10 mouse cellular contexts compared by ENCODE assay signal in genomic region chr16:46008036-46008605, GRCm38 (mm10). TPM values are rescaled to one million over a fixed set of nuclear protein-coding genes. Genes with fewer than 3 reads are reported as not detected.
DNase-seq lines count a peak whose midpoint lies in the region; ATAC-seq and TF ChIP-seq lines count a peak whose summit lies in the region.
"Had no signal": no experiment of that assay in that cellular context is flagged by ENCODE, and none has a peak within 500 bp of the region (broad histone marks: within the 10 kb centered on the region; RNA-seq: fewer than 3 reads in every experiment).

No protein-coding gene starts in this region.

- H3K4me3 ChIP-seq in lung, postnatal 0 days (ENCODE audit: low read depth, low read length) = no peak overlapping the region
- H3K4me3 ChIP-seq in intestine, postnatal 0 days (ENCODE audit: low read depth, low read length) = no peak overlapping the region
- peak overlapping the region; percentile 58; the same call in 1 of the 2 replicates for H3K4me3 ChIP-seq in neural tube, embryonic 13.5 days
- H3K4me3 ChIP-seq: megakaryocyte, embryonic 14.5 days had no signal

- DNase-seq in lung, postnatal 10 days = peak; percentile 10
- no peak for DNase-seq in lung, postnatal 0 days (ENCODE audit: low spot score)
- DNase-seq in cerebellum, postnatal 14 days = peak; percentile 59 to 66
- DNase-seq in gastrocnemius, postnatal 10 days = no peak
- no peak for DNase-seq in urinary bladder, adult 18-20 months (ENCODE audit: low spot score in 2 of 2)
- DNase-seq in right cerebral cortex, postnatal 10 days (ENCODE audit: low spot score in 2 of 2) = no peak

- no peaks in the 10 kb centered on the region for H3K9me3 ChIP-seq in lung, postnatal 0 days (ENCODE audit: low read length)
- H3K9me3 ChIP-seq in intestine, postnatal 0 days (ENCODE audit: control insufficient read depth) = no peaks in the 10 kb centered on the region
- H3K9me3 ChIP-seq in neural tube, embryonic 13.5 days = no peaks in the 10 kb centered on the region

- H3K4me1 ChIP-seq in lung, postnatal 0 days (ENCODE audit: insufficient read depth, low read depth, low read length) = no peaks in the 10 kb centered on the region; the same call in 1 of the 2 replicates
- no peaks in the 10 kb centered on the region for H3K4me1 ChIP-seq in intestine, postnatal 0 days (replicated peaks; ENCODE audit: control insufficient read depth, insufficient read depth, low read length)
- peaks cover 30% of the 10 kb centered on the region for H3K4me1 ChIP-seq in neural tube, embryonic 13.5 days (replicated peaks)

- no peak for ATAC-seq in lung, postnatal 0 days
- no peak for ATAC-seq in intestine, postnatal 0 days
- ATAC-seq in neural tube, embryonic 13.5 days (ENCODE audit: low read depth) = no peak

- no peak overlapping the region for H3K9ac ChIP-seq in lung, postnatal 0 days (replicated peaks; ENCODE audit: low read depth)
- no peak overlapping the region for H3K9ac ChIP-seq in intestine, postnatal 0 days (ENCODE audit: low read depth, low read length)
- H3K9ac ChIP-seq in neural tube, embryonic 13.5 days = no peak overlapping the region

- no peaks in the 10 kb centered on the region for H3K27me3 ChIP-seq in lung, postnatal 0 days (replicated peaks; ENCODE audit: insufficient read depth, low read length)
- H3K27me3 ChIP-seq in intestine, postnatal 0 days (replicated peaks; ENCODE audit: control insufficient read depth, insufficient read depth, low read length) = no peaks in the 10 kb centered on the region
- H3K27me3 ChIP-seq in neural tube, embryonic 13.5 days = no peaks in the 10 kb centered on the region

- H3K4me2 ChIP-seq in lung, postnatal 0 days (replicated peaks; ENCODE audit: low read depth, low read length) = no peak overlapping the region
- H3K4me2 ChIP-seq in intestine, postnatal 0 days (replicated peaks; ENCODE audit: low read depth) = peak overlapping the region; percentile 95
- H3K4me2 ChIP-seq in neural tube, embryonic 13.5 days = peak overlapping the region; percentile 87

- H3K27ac ChIP-seq in lung, postnatal 0 days (ENCODE audit: low read length) = no peak overlapping the region
- H3K27ac ChIP-seq in intestine, postnatal 0 days (ENCODE audit: low read depth, low read length) = no peak overlapping the region
- H3K27ac ChIP-seq in neural tube, embryonic 13.5 days (replicated peaks) = no peak overlapping the region
- H3K27ac ChIP-seq: kidney, postnatal 0 days had no signal

- no peak for TF ChIP-seq EP300 in lung, postnatal 0 days (IDR thresholded peaks at IDR 0.05)

- no peaks in the 10 kb centered on the region for H3K36me3 ChIP-seq in lung, postnatal 0 days (ENCODE audit: insufficient read depth, low read length)
- H3K36me3 ChIP-seq in intestine, postnatal 0 days (ENCODE audit: control insufficient read depth, insufficient read depth) = peaks cover 3% of the 10 kb centered on the region; the same call in 1 of the 2 replicates
- H3K36me3 ChIP-seq in neural tube, embryonic 13.5 days = no peaks in the 10 kb centered on the region

- no peak for TF ChIP-seq CTCF in lung, postnatal 0 days (IDR thresholded peaks at IDR 0.05)
- TF ChIP-seq CTCF in intestine, postnatal 0 days (IDR thresholded peaks at IDR 0.05; ENCODE audit: low read depth) = no peak

- 66% methylated on average over 5 of the region's 5 CpGs for WGBS in lung, postnatal 0 days
- WGBS in intestine, postnatal 0 days = 44% methylated on average over 5 of the region's 5 CpGs
- 70% methylated on average over 5 of the region's 5 CpGs for WGBS in neural tube, embryonic 13.5 days

RNA-seq across cellular contexts. Expression of gene Plcxd2, which starts 1.9 kb away (rescaled TPM):
- 0.15 and 0.20 TPM in 2 replicates for polyA plus RNA-seq in lung, postnatal 0 days (2015; fragmentation: Nextera tagmentation; extraction: Ambion mirVana)
- polyA plus RNA-seq in intestine, postnatal 0 days (2015; fragmentation: Nextera tagmentation; extraction: Ambion mirVana) = 2.3 and 2.4 TPM in 2 replicates
- polyA plus RNA-seq in neural tube, embryonic 13.5 days (2015; fragmentation: Nextera tagmentation; extraction: Ambion mirVana) = 9.0 and 9.4 TPM in 2 replicates
- total RNA-seq in gastrocnemius, postnatal 10 days (2021) = under 1 TPM; 0.47 to 0.54 TPM

RNA-seq across cellular contexts. Expression of gene Phldb2, which starts 54.7 kb away (rescaled TPM):
- polyA plus RNA-seq in lung, postnatal 0 days (2015; fragmentation: Nextera tagmentation; extraction: Ambion mirVana) = 54.2 and 66.7 TPM in 2 replicates
- 9.2 and 9.5 TPM in 2 replicates for polyA plus RNA-seq in intestine, postnatal 0 days (2015; fragmentation: Nextera tagmentation; extraction: Ambion mirVana)
- 14.6 and 16.1 TPM in 2 replicates for polyA plus RNA-seq in neural tube, embryonic 13.5 days (2015; fragmentation: Nextera tagmentation; extraction: Ambion mirVana)
- 10 to 100 TPM; 28.5 to 38.6 TPM for total RNA-seq in gastrocnemius, postnatal 10 days (2021)

Comparison
In these comparisons a context has a peak if more than half of its experiments do, and no peak if none do; other contexts are left out.
1. DNase-seq: peak in lung, postnatal 10 days (single experiment) and cerebellum, postnatal 14 days (2 of 2); none in lung, postnatal 0 days (single experiment), gastrocnemius, postnatal 10 days (single experiment), urinary bladder, adult 18-20 months (0 of 2) and right cerebral cortex, postnatal 10 days (0 of 2).